Mouse (Mus musculus): ENCODE data around the gene Olfr215.
"Not testable (repeated sequence)": the region's sequence is repeated elsewhere in the genome, so short reads cannot be mapped to it uniquely, and the experiment has no call there.

Gene Olfr215

DNA sequence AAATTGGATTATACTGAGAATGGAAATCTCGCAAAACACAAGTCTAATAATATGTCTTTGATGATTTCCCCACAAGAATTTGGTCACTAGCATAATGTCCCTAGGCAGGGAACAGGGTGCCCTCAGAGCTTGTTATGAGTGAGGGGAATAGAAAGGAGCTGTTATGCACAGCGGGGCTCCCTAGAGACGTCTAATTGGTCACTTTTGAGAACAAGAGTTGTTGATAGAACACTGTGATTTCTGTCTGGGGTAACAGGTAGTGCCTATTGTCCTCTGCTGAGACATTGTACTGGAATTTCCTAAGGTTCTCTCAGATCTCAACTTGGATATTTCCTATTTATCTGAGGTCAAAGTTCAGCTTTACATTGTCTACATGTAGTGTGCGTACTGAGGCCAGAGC, at the start of gene Olfr215:
Gene Olfr215, minus strand, starts transcription at position 101 of the 400 bp plus-strand sequence.
- no peak for DNase-seq (ENCODE audit: low spot score in 2 of 2)

GRCm38 (mm10) chr6:116632129-116632528, 48.1 kb upstream of the Olfr215 start:
- DNase-seq (ENCODE audit: low spot score in 2 of 2): peak; percentile 70 to 74

GRCm38 (mm10) chr6:116629766-116630165, 45.8 kb upstream of the Olfr215 start:
- no peak for DNase-seq (ENCODE audit: low spot score in 2 of 2)

DNA sequence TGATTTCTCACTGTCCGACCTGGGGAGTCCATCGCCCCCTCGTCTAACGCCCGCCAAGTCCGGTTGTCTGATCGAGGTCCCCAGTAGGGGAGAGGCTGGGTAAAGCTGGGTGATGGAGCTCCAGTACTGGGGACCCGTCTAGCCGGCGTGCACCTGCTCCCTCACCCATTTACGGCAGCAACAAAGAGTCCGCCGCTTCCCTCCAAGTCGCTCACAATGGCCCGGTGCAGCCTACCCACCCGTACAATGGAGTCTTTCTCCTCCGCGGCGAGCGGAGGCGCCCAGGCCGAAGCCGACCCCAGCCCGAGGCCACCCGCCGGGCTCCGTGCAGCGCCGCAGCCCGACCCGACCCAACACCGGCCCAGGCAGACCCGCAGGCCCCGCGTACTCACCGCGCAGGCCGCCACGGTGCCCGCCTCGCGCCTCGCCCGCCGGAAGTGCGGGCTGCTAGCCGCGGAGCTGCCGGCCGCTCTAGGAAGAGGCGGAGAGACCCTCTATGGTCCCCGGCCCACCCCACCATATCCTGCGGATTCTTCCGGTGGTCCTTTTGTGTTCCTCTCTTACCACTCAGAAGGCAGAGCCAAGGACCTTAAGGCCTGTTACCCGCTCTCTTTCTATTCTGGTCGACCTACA, 44.7 kb upstream of the Olfr215 start, which contains the start of gene Zfp422:
Gene Zfp422, minus strand, starts transcription at position 461 of the 633 bp plus-strand sequence.
- peak; percentile 53 to 60 for DNase-seq (ENCODE audit: low spot score in 2 of 2)

DNA sequence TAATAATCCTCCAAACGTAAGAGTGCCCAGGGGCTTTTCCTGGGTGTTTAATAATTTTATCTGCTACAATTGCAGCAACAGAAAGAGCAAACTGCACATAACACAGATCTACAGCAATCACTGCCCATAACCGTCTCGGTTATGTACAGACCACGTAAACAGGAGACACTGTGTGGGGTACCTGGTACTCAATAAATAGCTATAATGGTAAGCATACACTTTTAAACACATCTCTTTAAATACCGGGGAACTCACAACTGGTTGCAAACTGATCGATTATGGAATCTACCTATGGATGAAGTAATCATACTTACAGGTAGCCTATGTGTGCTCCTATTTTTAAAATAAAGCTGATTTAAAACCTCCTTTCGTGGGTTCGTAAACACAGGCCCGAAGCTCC, 44.1 kb upstream of the Olfr215 start:
- no peak for DNase-seq (ENCODE audit: low spot score in 2 of 2)

DNA sequence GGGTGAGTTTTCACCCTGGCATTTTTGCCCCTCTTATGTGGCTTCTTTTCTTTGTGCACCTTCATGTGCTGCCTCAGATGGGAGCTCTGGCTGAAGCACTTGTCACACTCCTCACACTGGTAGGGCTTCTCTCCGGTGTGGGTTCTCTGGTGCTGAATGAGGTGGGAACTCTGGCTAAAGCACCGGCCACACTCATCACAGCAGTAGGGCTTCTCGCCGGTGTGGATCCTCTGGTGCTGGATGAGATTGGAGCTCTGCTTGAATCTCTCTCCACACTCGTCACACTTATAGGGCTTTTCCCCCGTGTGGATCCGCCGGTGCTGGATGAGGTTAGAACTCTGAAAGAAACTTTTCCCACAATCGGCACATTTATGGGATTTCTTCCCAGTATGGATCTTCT, 42.4 kb upstream of the Olfr215 start:
- not testable (repeated sequence) for DNase-seq (ENCODE audit: low spot score in 2 of 2)

DNA sequence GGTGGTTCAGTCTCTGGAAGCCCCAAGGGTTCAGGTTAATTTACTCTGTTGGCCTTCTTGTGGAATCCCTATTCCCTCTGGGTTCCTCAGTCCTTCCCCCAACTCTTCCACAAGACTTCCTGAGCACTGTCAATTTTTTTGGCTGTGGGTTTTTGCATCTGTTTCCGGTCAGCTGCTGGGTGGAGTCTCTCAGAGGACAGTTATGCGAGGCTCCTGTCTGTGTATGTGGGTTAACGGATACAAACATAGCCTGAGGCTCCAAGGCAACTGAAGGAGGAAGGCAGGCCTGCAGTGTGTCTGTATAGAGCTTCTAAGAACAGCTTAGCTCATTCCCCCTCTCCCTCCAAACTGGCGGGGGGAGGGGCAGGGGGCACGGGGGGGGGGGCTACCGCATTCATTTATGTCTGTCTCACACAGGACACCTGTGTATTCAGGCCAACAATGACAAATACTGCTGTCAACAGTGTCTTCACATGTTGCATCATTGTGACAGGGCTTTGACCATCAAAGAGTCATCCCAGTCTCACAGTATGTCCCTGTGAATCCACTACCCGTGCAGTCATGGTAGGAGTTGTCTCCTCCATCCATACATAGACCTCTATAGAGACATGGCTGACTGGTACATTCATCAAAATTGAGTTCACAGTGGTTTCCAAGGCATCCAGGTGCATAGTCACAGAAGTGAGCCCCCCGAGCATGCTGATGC, 37.5 kb upstream of the Olfr215 start:
- DNase-seq (ENCODE audit: low spot score in 2 of 2): no peak

GRCm38 (mm10) chr6:116618073-116618472, 34.1 kb upstream of the Olfr215 start:
- DNase-seq (ENCODE audit: low spot score in 2 of 2): no peak

- no peak for DNase-seq (ENCODE audit: low spot score in 2 of 2)
Measured at GRCm38 (mm10) chr6:116615719-116616118, 31.7 kb upstream of the Olfr215 start.

GRCm38 (mm10) chr6:116607230-116607629, 23.2 kb upstream of the Olfr215 start:
- DNase-seq (ENCODE audit: low spot score in 2 of 2): no peak

GRCm38 (mm10) chr6:116600969-116601368, 17.0 kb upstream of the Olfr215 start:
- DNase-seq (ENCODE audit: low spot score in 2 of 2): not testable (repeated sequence)

- DNase-seq (ENCODE audit: low spot score in 2 of 2): peak; percentile 4 to 9
Measured at GRCm38 (mm10) chr6:116569834-116570233, 14.2 kb downstream of the Olfr215 start.

GRCm38 (mm10) chr6:116554952-116555351, 29.0 kb downstream of the Olfr215 start:
- DNase-seq (ENCODE audit: low spot score in 2 of 2): no peak

- DNase-seq (ENCODE audit: low spot score in 2 of 2): no peak
Measured at GRCm38 (mm10) chr6:116553935-116554334, 30.1 kb downstream of the Olfr215 start, which contains the start of gene Olfr214. Olfr214 (plus strand) TSS chr6:116554235.

DNA sequence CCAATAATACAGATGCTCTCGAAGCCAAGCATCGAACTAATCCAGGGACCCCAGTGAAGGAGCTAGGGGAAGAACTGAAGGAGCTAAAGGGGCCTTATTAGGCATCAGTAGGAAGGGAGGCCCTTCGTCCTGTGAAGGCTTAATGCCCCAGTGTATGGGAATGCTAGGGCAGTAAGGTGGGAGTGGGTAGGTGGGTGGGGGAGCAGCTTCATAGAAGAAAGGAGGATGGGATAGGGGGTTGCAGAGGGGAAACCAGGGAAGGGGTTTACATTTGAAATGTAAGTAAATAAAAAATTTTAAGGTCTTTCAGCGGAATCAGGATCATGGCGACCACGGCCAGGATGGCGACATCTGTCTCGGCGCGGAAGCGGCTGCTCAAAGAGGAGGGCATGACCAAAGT, 33.2 kb downstream of the Olfr215 start, which contains the start of gene Gm5580:
Gene Gm5580, plus strand, starts transcription at position 301 of the 400 bp plus-strand sequence.
- DNase-seq (ENCODE audit: low spot score in 2 of 2): not testable (repeated sequence)

GRCm38 (mm10) chr6:116542500-116542899, 41.5 kb downstream of the Olfr215 start:
- no peak for DNase-seq (ENCODE audit: low spot score in 2 of 2)

DNA sequence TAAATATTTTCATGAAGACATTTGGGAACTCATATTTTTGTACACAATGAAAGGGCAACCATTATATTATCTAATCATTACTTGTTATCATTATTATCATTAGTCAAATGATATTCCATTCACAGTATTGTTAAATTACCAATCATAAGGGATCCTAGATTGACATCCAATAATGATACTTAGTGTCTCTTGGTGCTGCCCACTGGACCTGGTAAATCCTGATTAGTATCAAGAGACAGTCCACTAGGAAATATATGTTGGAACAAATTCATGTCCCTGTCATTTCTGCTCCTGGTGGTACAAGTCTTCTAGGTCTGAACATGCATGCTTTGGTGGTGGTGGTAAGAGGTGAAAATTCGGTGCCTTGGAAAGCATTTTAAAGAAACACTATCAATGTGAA, 45.8 kb downstream of the Olfr215 start, which contains the start of gene Olfr213:
Gene Olfr213, plus strand, starts transcription at position 301 of the 400 bp plus-strand sequence.
- no peak for DNase-seq (ENCODE audit: low spot score in 2 of 2)
